Mouse (Mus musculus): ENCODE measurements around the gene Olfr731. TPM values are rescaled to one million over a fixed set of nuclear protein-coding genes. Genes with fewer than 3 reads are reported as not detected.

Olfr731 gene
- polyA plus RNA-seq (2012; rRNA removed): not detected in 2 replicates

DNA sequence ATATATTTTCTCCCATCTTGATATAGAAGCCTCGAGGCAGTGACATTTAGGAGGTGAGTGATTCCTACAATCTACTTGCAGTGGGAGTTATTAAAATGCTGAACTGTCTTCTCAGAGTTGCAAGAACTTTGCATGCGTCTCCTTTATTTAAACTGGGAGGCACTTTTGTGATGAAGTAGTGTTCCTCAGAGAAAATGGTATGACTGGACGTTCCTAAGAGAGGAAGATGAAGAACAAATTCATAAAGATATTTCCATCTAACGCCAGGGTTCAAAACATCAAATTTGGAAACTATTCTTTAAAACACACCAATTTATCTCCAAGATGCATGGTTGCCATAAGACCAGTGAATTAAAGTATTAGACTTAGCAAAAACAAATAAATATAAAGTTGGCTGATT lies at the start of gene Olfr731:
Gene Olfr731, minus strand, starts transcription at position 101 of the 400 bp plus-strand sequence.

DNA sequence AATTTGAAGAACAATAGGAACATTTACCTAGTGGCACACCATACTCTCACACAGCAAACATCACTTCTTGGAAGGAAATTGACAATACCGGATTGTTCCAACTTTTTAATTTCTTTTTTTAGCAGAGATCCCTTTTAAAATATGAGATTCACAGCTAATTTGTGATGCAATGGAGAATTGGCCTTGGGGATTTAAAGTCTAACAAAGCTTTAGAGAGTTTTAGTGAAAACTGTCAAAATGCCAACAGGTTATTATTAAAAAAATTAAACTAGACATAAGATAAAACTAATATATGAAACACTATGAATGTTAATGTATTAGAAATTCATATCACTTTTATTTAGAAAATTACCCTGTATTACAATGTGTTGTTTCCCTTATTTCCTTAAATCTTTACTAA lies 42.4 kb upstream of the Olfr731 start, which contains the start of gene Olfr732:
Gene Olfr732, minus strand, starts transcription at position 101 of the 400 bp plus-strand sequence.

DNA sequence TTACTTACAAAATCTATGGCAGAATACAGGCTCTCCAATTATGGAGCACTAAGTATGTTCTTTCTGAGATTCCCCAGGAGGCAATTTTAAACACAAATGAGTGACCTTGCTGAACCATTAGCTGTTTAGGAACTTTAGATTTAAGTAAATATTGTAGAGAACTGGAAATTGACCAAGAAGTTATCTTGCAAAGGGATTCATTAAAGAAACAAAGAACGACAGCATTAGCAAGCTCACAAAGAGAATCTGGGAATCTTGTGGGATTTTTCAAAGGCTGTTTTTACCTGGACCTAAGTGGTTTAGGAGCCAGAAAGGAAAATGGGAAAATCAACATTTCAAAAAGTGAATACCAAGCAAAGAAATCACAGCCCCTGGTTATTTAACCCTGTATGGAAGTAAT lies 53.6 kb downstream of the Olfr731 start, which contains the start of gene Olfr730:
Gene Olfr730, minus strand, starts transcription at position 101 of the 400 bp plus-strand sequence.

Other genes starting within 250 kb of the Olfr731 start
- not detected in 2 replicates for gene Olfr725, start 201.5 kb downstream of the Olfr731 start, polyA plus RNA-seq (2012; rRNA removed)
- gene Olfr726, start 150.9 kb downstream of the Olfr731 start, polyA plus RNA-seq (2012; rRNA removed): not detected in 2 replicates
- gene Olfr727, start 118.7 kb downstream of the Olfr731 start, polyA plus RNA-seq (2012; rRNA removed): not detected in 2 replicates
- gene Olfr728, start 99.2 kb downstream of the Olfr731 start, polyA plus RNA-seq (2012; rRNA removed): not detected in 2 replicates
- not detected in 2 replicates for gene Olfr729, start 89.0 kb downstream of the Olfr731 start, polyA plus RNA-seq (2012; rRNA removed)
- gene Olfr730, start 53.7 kb downstream of the Olfr731 start, polyA plus RNA-seq (2012; rRNA removed): not detected in 2 replicates
- gene Olfr732, start 42.3 kb upstream of the Olfr731 start, polyA plus RNA-seq (2012; rRNA removed): not detected in 2 replicates
- not detected in 2 replicates for gene Olfr733, start 59.7 kb upstream of the Olfr731 start, polyA plus RNA-seq (2012; rRNA removed)
- gene Olfr734, start 84.9 kb upstream of the Olfr731 start, polyA plus RNA-seq (2012; rRNA removed): not detected in 2 replicates
- gene Olfr735, start 107.0 kb upstream of the Olfr731 start, polyA plus RNA-seq (2012; rRNA removed): not detected in 2 replicates
- gene Tlr11, start 116.0 kb upstream of the Olfr731 start, polyA plus RNA-seq (2012; rRNA removed): not detected in 2 replicates
- not detected in 2 replicates for gene Olfr736, start 139.3 kb upstream of the Olfr731 start, polyA plus RNA-seq (2012; rRNA removed)
- gene Olfr738, start 165.7 kb upstream of the Olfr731 start, polyA plus RNA-seq (2012; rRNA removed): not detected in 2 replicates
- gene Olfr739, start 176.8 kb upstream of the Olfr731 start, polyA plus RNA-seq (2012; rRNA removed): not detected in 2 replicates
- gene Olfr740, start 203.7 kb upstream of the Olfr731 start, polyA plus RNA-seq (2012; rRNA removed): not detected in 2 replicates
- not detected in 2 replicates for gene Olfr741, start 230.9 kb upstream of the Olfr731 start, polyA plus RNA-seq (2012; rRNA removed)

Data from central nervous system, embryonic 14 days (tissue).